Comparison of ENCODE assay signal across 29 mouse cellular contexts in the genomic region with DNA sequence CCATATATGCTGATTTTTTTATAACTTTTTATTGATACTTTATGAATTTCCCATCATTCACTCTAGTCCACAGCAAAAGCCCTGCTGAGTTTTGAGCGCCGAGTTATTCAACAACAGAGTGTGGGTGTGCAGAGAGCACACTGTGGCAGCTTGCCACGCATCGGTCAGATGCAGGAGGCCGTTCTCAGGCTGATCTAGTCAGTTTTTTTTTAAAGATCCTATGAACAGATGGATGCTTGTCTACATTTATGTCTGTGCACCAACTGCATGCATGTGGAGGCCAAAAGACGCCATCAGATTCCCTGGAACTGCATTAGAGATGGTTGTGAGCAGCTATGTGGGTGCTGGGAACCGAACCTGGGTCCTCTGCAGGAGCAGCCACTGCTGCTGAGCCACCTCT. TPM values are rescaled to one million over a fixed set of nuclear protein-coding genes. Genes with fewer than 3 reads are reported as not detected.
"Had no signal": no experiment of that assay in that cellular context is flagged by ENCODE, and none has a peak within 500 bp of the region (broad histone marks: within the 10 kb centered on the region; RNA-seq: fewer than 3 reads in every experiment).

No protein-coding gene starts in this region.

- H3K9ac ChIP-seq: kidney, embryonic 15.5 days; liver, embryonic 13.5 days; midbrain, embryonic 12.5 days; midbrain, embryonic 15.5 days; neural tube, embryonic 13.5 days; stomach, embryonic 15.5 days had no signal

- H3K4me3 ChIP-seq: kidney, embryonic 15.5 days; left cerebral cortex, adult 2 months; liver, embryonic 13.5 days; midbrain, embryonic 12.5 days; midbrain, embryonic 15.5 days; myocyte; neural tube, embryonic 13.5 days; stomach, embryonic 15.5 days had no signal

- H3K36me3 ChIP-seq: kidney, embryonic 15.5 days; liver, embryonic 13.5 days; midbrain, embryonic 12.5 days; midbrain, embryonic 15.5 days; neural tube, embryonic 13.5 days; stomach, embryonic 15.5 days had no signal

- DNase-seq: kidney, adult 18-20 months; kidney, postnatal 10 days; kidney, postnatal 36 days; liver, embryonic 13.5 days; lung, adult 2 months; lung, postnatal 14 days; retina, postnatal 1 day; right cerebral cortex, postnatal 25 days; spleen, adult 18-20 months; thymus, postnatal 36 days had no signal

- H3K4me1 ChIP-seq: midbrain, embryonic 12.5 days; midbrain, embryonic 15.5 days; stomach, embryonic 15.5 days had no signal

- H3K9me3 ChIP-seq: kidney, embryonic 15.5 days; liver, embryonic 13.5 days; midbrain, embryonic 12.5 days; midbrain, embryonic 15.5 days; neural tube, embryonic 13.5 days; stomach, embryonic 15.5 days had no signal

- H3K27me3 ChIP-seq: kidney, embryonic 15.5 days; midbrain, embryonic 12.5 days; midbrain, embryonic 15.5 days; neural tube, embryonic 13.5 days; stomach, embryonic 15.5 days had no signal

- H3K27ac ChIP-seq: kidney, embryonic 15.5 days; left cerebral cortex, adult 2 months; liver, embryonic 13.5 days; midbrain, embryonic 12.5 days; midbrain, embryonic 15.5 days; neural tube, embryonic 13.5 days; stomach, embryonic 15.5 days had no signal

- ATAC-seq: inflammation-experienced regulatory T-cells, adult 6 months; intestine, embryonic 16.5 days; midbrain, embryonic 15.5 days had no signal

RNA-seq across cellular contexts. Expression of gene Tph1, which starts 2.7 kb away (rescaled TPM):
- total RNA-seq: left cerebral cortex, adult 2 months; liver, adult 2 months; megakaryocyte progenitor cell, adult 5-6 weeks; neutrophil, adult 5-6 weeks had no signal
- polyA plus RNA-seq: liver, adult 2 months; liver, embryonic 13.5 days; lung, adult 2 months had no signal

RNA-seq across cellular contexts. Expression of gene Saa3, which starts 40.4 kb away (rescaled TPM):
- total RNA-seq: layer of hippocampus, postnatal 14 days; left cerebral cortex, adult 2 months; left cerebral cortex, postnatal 10 days; left cerebral cortex, postnatal 36 days; neutrophil, adult 5-6 weeks had no signal
- polyA plus RNA-seq: inflammation-experienced regulatory T-cells, adult 6 months had no signal

RNA-seq across cellular contexts. Expression of gene Saa4, which starts 57.3 kb away (rescaled TPM):
- total RNA-seq: layer of hippocampus, postnatal 14 days; left cerebral cortex, adult 2 months; left cerebral cortex, postnatal 10 days; left cerebral cortex, postnatal 36 days; megakaryocyte progenitor cell, adult 5-6 weeks; neutrophil, adult 5-6 weeks had no signal
- polyA plus RNA-seq: inflammation-experienced regulatory T-cells, adult 6 months; limb, embryonic 11.5 days; limb, embryonic 14.5 days; lung, embryonic 16.5 days; midbrain, embryonic 12.5 days; midbrain, embryonic 15.5 days; myocyte; neural tube, embryonic 13.5 days; urinary bladder, adult 2 months had no signal
